Mouse (Mus musculus): ENCODE data around the gene Rin1. TPM values are rescaled to one million over a fixed set of nuclear protein-coding genes. Genes with fewer than 3 reads are reported as not detected.
A peak's percentile ranks its signal among the peaks of the same experiment; 100 is the strongest.

Gene Rin1
- total and polyA plus RNA-seq, 3 experiments, result 0.13 to 0.89 (median 0.47) TPM

- Histone ChIP-seq H3K4me1 (ENCODE audit: control insufficient read depth in 1 of 2, insufficient read depth in 2 of 2) (peaks cover 12 to 19% of the 10 kb centered on the region in 2 experiments), H3K9ac (ENCODE audit: insufficient read depth, low read depth) (no peak overlapping the region), H3K4me3 (replicated peaks in 1 of 3; ENCODE audit: low read depth in 2 of 3, low read length in 2 of 3, poor library complexity in 1 of 3) (no peak overlapping the region), H3K27ac (ENCODE audit: insufficient read depth, low read depth) (no peak overlapping the region), H3K4me2 (ENCODE audit: insufficient read depth, low read depth, poor library complexity, severe bottlenecking) (no peak overlapping the region), H3K36me3 (replicated peaks in 1 of 2; ENCODE audit: control insufficient read depth in 1 of 2, insufficient read depth in 1 of 2, low read length in 1 of 2) (peaks cover 17 to 67% of the 10 kb centered on the region in 2 experiments), H3K79me2 (replicated peaks; ENCODE audit: control insufficient read depth, extremely low read depth, insufficient read depth, poor library complexity, severe bottlenecking) (no peaks in the 10 kb centered on the region), H3K9me3 (replicated peaks; ENCODE audit: low read length) (no peaks in the 10 kb centered on the region), H3K27me3 (replicated peaks) (no peaks in the 10 kb centered on the region)
- in situ Hi-C loops (cut with MboI; ENCODE audit: low pct_ligation_motif_present, low pct_unique_long_range_greater_than_20kb, low sequenced_read_pairs), result no loop called here
- TF ChIP-seq GABPA (IDR thresholded peaks at IDR 0.05; ENCODE audit: insufficient replicate concordance, low read depth, low read length), result no peak
- TF ChIP-seq CHD2 (IDR thresholded peaks at IDR 0.05; ENCODE audit: low read length), result no peak
- no peak for TF ChIP-seq ETS1 (conservative IDR thresholded peaks at IDR 0.05; ENCODE audit: low read depth, low read length)
- no peak for TF ChIP-seq USF2 (conservative IDR thresholded peaks at IDR 0.05; ENCODE audit: low read depth, low read length)
- TF ChIP-seq ZKSCAN1 (IDR thresholded peaks at IDR 0.05; ENCODE audit: borderline replicate concordance, low read depth, low read length), result no peak
- no peak for TF ChIP-seq HCFC1 (IDR thresholded peaks at IDR 0.05; ENCODE audit: low read depth, low read length)
- no peak for TF ChIP-seq SIN3A (IDR thresholded peaks at IDR 0.05; ENCODE audit: low read length)
- TF ChIP-seq PAX5 (IDR thresholded peaks at IDR 0.05; ENCODE audit: low read length), result no peak
- TF ChIP-seq EP300 (IDR thresholded peaks at IDR 0.05; ENCODE audit: low read length), result no peak
- TF ChIP-seq ZC3H11A (IDR thresholded peaks at IDR 0.05; ENCODE audit: low read depth, low read length), result no peak
- dilution Hi-C loops (cut with MboI; ENCODE audit: extremely low pct_ligation_motif_present, extremely low pct_unique_long_range_greater_than_20kb, low sequenced_read_pairs), result no loop called here
- no peak for DNase-seq (ENCODE audit: extremely low read depth)
Observed at GRCm38 (mm10) chr19:5052853-5053252, 2.6 kb downstream of the Rin1 start.

- Histone ChIP-seq H3K9me3 (replicated peaks; ENCODE audit: low read length) (no peaks in the 10 kb centered on the region), H3K79me2 (replicated peaks; ENCODE audit: control insufficient read depth, extremely low read depth, insufficient read depth, poor library complexity, severe bottlenecking) (no peaks in the 10 kb centered on the region), H3K27ac (ENCODE audit: insufficient read depth, low read depth) (no peak overlapping the region), H3K36me3 (replicated peaks in 1 of 2; ENCODE audit: control insufficient read depth in 1 of 2, insufficient read depth in 1 of 2, low read length in 1 of 2) (peaks cover 8 to 58% of the 10 kb centered on the region in 2 experiments), H3K4me3 (replicated peaks in 1 of 3; ENCODE audit: low read depth in 2 of 3, low read length in 2 of 3, poor library complexity in 1 of 3) (no peak overlapping the region), H3K27me3 (replicated peaks) (no peaks in the 10 kb centered on the region), H3K4me2 (ENCODE audit: insufficient read depth, low read depth, poor library complexity, severe bottlenecking) (no peak overlapping the region), H3K4me1 (ENCODE audit: control insufficient read depth in 1 of 2, insufficient read depth in 2 of 2) (peaks cover 16 to 19% of the 10 kb centered on the region in 2 experiments), H3K9ac (ENCODE audit: insufficient read depth, low read depth) (0 out of 2 replicates have a peak overlapping the region, but pooled peaks have one; percentile 5)
- DNase-seq (ENCODE audit: extremely low read depth), result peak; percentile 61
- in situ Hi-C loops (cut with MboI; ENCODE audit: low pct_ligation_motif_present, low pct_unique_long_range_greater_than_20kb, low sequenced_read_pairs) (no loop called here), dilution Hi-C loops (cut with MboI; ENCODE audit: extremely low pct_ligation_motif_present, extremely low pct_unique_long_range_greater_than_20kb, low sequenced_read_pairs) (no loop called here)
- no peak for TF ChIP-seq ZMIZ1 (IDR thresholded peaks at IDR 0.05; ENCODE audit: low read depth, low read length)
- TF ChIP-seq JUN (IDR thresholded peaks at IDR 0.05; ENCODE audit: insufficient read depth, low read depth, low read length), result 0 out of 2 replicates have a peak, but pooled peaks have one; percentile 14
- TF ChIP-seq POLR2AphosphoS2 (IDR thresholded peaks at IDR 0.05; ENCODE audit: low read depth, low read length), result no peak
- TF ChIP-seq IRF4 (IDR thresholded peaks at IDR 0.05; ENCODE audit: low read depth, low read length), result peak; percentile 9; the same call in 1 of the 2 replicates
- no peak for TF ChIP-seq SIN3A (IDR thresholded peaks at IDR 0.05; ENCODE audit: low read length)
- no peak for TF ChIP-seq CHD1 (IDR thresholded peaks at IDR 0.05; ENCODE audit: low read depth, low read length)
- no peak for TF ChIP-seq MAFK (IDR thresholded peaks at IDR 0.05; ENCODE audit: insufficient replicate concordance, low read length)
- TF ChIP-seq NRF1 (IDR thresholded peaks at IDR 0.05; ENCODE audit: low read depth, low read length), result peak; percentile 66
- TF ChIP-seq ETS1 (conservative IDR thresholded peaks at IDR 0.05; ENCODE audit: low read depth, low read length), result no peak
- no peak for TF ChIP-seq HCFC1 (IDR thresholded peaks at IDR 0.05; ENCODE audit: low read depth, low read length)
- TF ChIP-seq MXI1 (IDR thresholded peaks at IDR 0.05; ENCODE audit: low read depth, low read length), result no peak
- TF ChIP-seq ZC3H11A (IDR thresholded peaks at IDR 0.05; ENCODE audit: low read depth, low read length), result no peak
- peak; percentile 47 for TF ChIP-seq SMC3 (IDR thresholded peaks at IDR 0.05; ENCODE audit: low read depth, low read length)
- no peak for TF ChIP-seq USF2 (conservative IDR thresholded peaks at IDR 0.05; ENCODE audit: low read depth, low read length)
- TF ChIP-seq USF1 (IDR thresholded peaks at IDR 0.05; ENCODE audit: low read depth, low read length), result no peak
- no peak for TF ChIP-seq MEF2A (IDR thresholded peaks at IDR 0.05; ENCODE audit: borderline replicate concordance, low read depth, low read length)
- no peak for TF ChIP-seq MAX (IDR thresholded peaks at IDR 0.05; ENCODE audit: low read length)
- TF ChIP-seq JUND (conservative IDR thresholded peaks at IDR 0.05; ENCODE audit: low read depth, low read length), result no peak
- TF ChIP-seq CHD2 (IDR thresholded peaks at IDR 0.05; ENCODE audit: low read length), result no peak
- TF ChIP-seq ZNF384 (IDR thresholded peaks at IDR 0.05; ENCODE audit: low read depth, low read length), result no peak
- TF ChIP-seq PAX5 (IDR thresholded peaks at IDR 0.05; ENCODE audit: low read length), result no peak
- no peak for TF ChIP-seq ZKSCAN1 (IDR thresholded peaks at IDR 0.05; ENCODE audit: borderline replicate concordance, low read depth, low read length)
- TF ChIP-seq POLR2A (IDR thresholded peaks at IDR 0.05; ENCODE audit: low read depth, low read length), result no peak
- no peak for TF ChIP-seq ELF1 (IDR thresholded peaks at IDR 0.05; ENCODE audit: low read depth, low read length)
- no peak for TF ChIP-seq NELFE (IDR thresholded peaks at IDR 0.05; ENCODE audit: low read depth, low read length)
- TF ChIP-seq E2F4 (IDR thresholded peaks at IDR 0.05; ENCODE audit: insufficient replicate concordance, low read depth, low read length), result no peak
- peak; percentile 79 to 89 for TF ChIP-seq CTCF (conservative IDR thresholded peaks at IDR 0.05 in 1 of 2, IDR thresholded peaks at IDR 0.05 in 1 of 2; ENCODE audit: low read depth in 2 of 2, low read length in 2 of 2)
- no peak for TF ChIP-seq TCF12 (IDR thresholded peaks at IDR 0.05; ENCODE audit: low read depth, low read length)
- no peak for TF ChIP-seq TBP (conservative IDR thresholded peaks at IDR 0.05; ENCODE audit: low read depth, low read length)
- no peak for TF ChIP-seq GABPA (IDR thresholded peaks at IDR 0.05; ENCODE audit: insufficient replicate concordance, low read depth, low read length)
- TF ChIP-seq EP300 (IDR thresholded peaks at IDR 0.05; ENCODE audit: low read length), result no peak
- no peak for TF ChIP-seq RCOR1 (conservative IDR thresholded peaks at IDR 0.05; ENCODE audit: low read depth, low read length)
Observed at GRCm38 (mm10) chr19:5053909-5054308, 3.6 kb downstream of the Rin1 start.

Measured in CH12.LX (cell line).